Mouse (Mus musculus) heart, embryonic 14.5 days (tissue): ENCODE results near the gene Ramp2. TPM values are rescaled to one million over a fixed set of nuclear protein-coding genes. Genes with fewer than 3 reads are reported as not detected.
A peak's percentile ranks its signal among the peaks of the same experiment; 100 is the strongest.

Source experiments
- ATAC-seq: fragments of 200-750 bp; cut with Nextera tagmentation; 2 replicates; pipeline ENCODE4 v1.8.0; 2017; ENCODE audit warnings: low read depth, moderate TSS enrichment; ENCODE audit not compliant: insufficient number of reproducible peaks, insufficient read depth, low FRiP score
- H3K27ac ChIP-seq, 2 experiments: fragments of 200-500 bp in 1 of 2; fragments of 300-500 bp in 1 of 2; sonication (generic) in 1 of 2; replicated peaks in 1 of 2; 2 replicates each; pipeline ENCODE4 v1.5.1; 2012 to 2014; ENCODE audit warnings: low read depth in 2 of 2, low read length in 2 of 2, control low read depth in 1 of 2, mild to moderate bottlenecking in 1 of 2, mixed read lengths in 1 of 2; ENCODE audit not compliant: control insufficient read depth in 1 of 2, insufficient read depth in 1 of 2
- H3K27me3 ChIP-seq: fragments of 300-500 bp; sonication (generic); 2 replicates; pipeline ENCODE4 v1.6.1; 2014; ENCODE audit warnings: mild to moderate bottlenecking, low read length, control low read depth; ENCODE audit not compliant: control insufficient read depth, insufficient read depth
- H3K36me3 ChIP-seq: fragments of 300-500 bp; sonication (generic); 2 replicates; pipeline ENCODE4 v1.6.1; 2014; ENCODE audit warnings: mild to moderate bottlenecking, control low read depth, low read length, mixed read lengths; ENCODE audit not compliant: control insufficient read depth, insufficient read depth
- H3K4me1 ChIP-seq, 2 experiments: fragments of 200-500 bp in 1 of 2; fragments of 300-500 bp in 1 of 2; sonication (generic) in 1 of 2; 2 replicates each; pipeline ENCODE4 v1.6.1; 2012 to 2014; ENCODE audit warnings: low read length in 2 of 2, control low read depth in 1 of 2, mixed read lengths in 1 of 2; ENCODE audit not compliant: control insufficient read depth in 2 of 2, insufficient read depth in 2 of 2
- H3K4me2 ChIP-seq: fragments of 300-500 bp; sonication (generic); 2 replicates; pipeline ENCODE4 v1.6.1; 2014; ENCODE audit warnings: mild to moderate bottlenecking, low read length
- H3K4me3 ChIP-seq, 2 experiments: fragments of 200-500 bp in 1 of 2; fragments of 300-500 bp in 1 of 2; sonication (generic) in 1 of 2; 2 replicates each; pipeline ENCODE4 v1.5.1; 2012 to 2014; ENCODE audit warnings: low read length in 2 of 2, mild to moderate bottlenecking in 2 of 2, control low read depth in 1 of 2, low read depth in 1 of 2, moderate library complexity in 1 of 2; ENCODE audit not compliant: control insufficient read depth in 1 of 2, insufficient read depth in 1 of 2
- H3K9ac ChIP-seq: fragments of 300-500 bp; sonication (generic); 2 replicates; pipeline ENCODE4 v1.6.1; 2014; ENCODE audit warnings: mild to moderate bottlenecking, low read length
- H3K9me3 ChIP-seq: fragments of 300-500 bp; sonication (generic); 2 replicates; pipeline ENCODE4 v1.6.1; 2016; ENCODE audit warnings: low read length, control low read depth; ENCODE audit not compliant: control insufficient read depth
- WGBS: fragments of 180-500 bp; shearing (Covaris S2); extraction: QIAGEN DNeasy Blood & Tissue Kit; methylation state at CpG from one replicate; pipeline ENCODE4 v1.1.7; 2014; 5-methylcytosine and 5-hydroxymethylcytosine counted together
- polyA plus RNA-seq: library from polyadenylated mRNA; unstranded; fragments of >200 nt; fragmentation: Nextera tagmentation; extraction: Ambion mirVana; gene quantifications from 2 replicates; pipeline ENCODE4 v1.2.1, GENCODE M21; 2014

The Ramp2 gene
- polyA plus RNA-seq, result 272 and 281 TPM in 2 replicates

DNA sequence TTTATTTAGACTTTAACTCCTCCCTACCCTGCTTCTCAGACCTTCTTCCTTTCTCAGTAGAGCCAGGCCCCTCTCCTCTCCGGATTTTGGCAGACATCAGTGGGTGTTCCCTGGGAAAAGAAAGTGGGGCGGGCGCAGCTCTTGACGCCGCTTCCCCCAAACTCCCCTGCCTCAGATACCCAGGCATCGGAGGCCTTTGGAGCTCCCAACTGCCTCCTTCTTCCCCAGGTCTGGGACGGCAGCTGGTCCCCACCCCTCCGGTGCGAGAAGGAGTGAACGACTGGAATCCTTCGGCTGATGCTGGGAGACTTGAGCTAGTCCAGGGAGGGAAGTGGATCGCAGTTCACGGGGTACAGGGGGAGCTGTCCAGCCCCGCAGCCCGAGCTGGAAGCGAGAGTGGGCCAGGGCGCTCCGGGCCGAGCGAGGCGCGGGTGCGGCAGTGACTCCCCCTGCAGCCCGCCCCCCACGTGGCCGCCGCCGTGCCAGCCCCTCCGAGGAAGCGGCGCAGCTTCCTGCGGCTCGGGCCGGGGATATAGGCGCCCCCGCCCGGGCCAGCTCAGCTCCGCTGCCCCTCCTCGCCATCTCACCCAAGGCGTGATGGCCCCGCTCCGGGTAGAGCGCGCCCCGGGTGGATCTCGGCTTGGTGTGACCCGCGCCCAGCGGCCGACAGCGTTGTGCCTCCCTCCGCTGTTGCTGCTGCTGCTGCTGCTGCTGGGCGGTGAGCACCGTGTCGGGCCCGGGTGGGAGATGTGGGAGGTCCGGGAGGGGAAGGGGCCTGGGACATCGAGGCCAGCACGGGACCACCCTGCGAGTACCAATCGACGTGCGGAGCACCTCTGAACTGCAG is at the start of gene Ramp2:
Ramp2 (plus strand) TSS at position 174 of the 847 bp plus-strand sequence.
- H3K36me3 ChIP-seq, result 0 out of 2 replicates have a peak, but pooled peaks cover 5% of the 10 kb centered on the region
- H3K9ac ChIP-seq, result peak within 1 kb of the TSS; percentile 87
- peak within 1 kb of the TSS; percentile 78 for H3K4me2 ChIP-seq
- peak within 1 kb of the TSS; percentile 90 to 92 for H3K27ac ChIP-seq
- H3K9me3 ChIP-seq, result no peaks in the 10 kb centered on the region
- peak within 1 kb of the TSS; percentile 60 to 82 for H3K4me3 ChIP-seq
- ATAC-seq, result peak; percentile 63
- H3K4me1 ChIP-seq, result peaks cover 0 to 14% of the 10 kb centered on the region in 2 experiments; a peak in 2 of 4 replicates
- peaks cover 29% of the 10 kb centered on the region for H3K27me3 ChIP-seq
- WGBS, result 1% methylated on average over 61 of the region's 63 CpGs

GRCm38 (mm10) chr11:101196175-101196574 is 49.7 kb upstream of the Ramp2 start:
- no peak overlapping the region for H3K4me3 ChIP-seq
- peaks cover 65% of the 10 kb centered on the region for H3K36me3 ChIP-seq
- H3K27ac ChIP-seq, result no peak overlapping the region
- H3K27me3 ChIP-seq, result no peaks in the 10 kb centered on the region
- H3K4me2 ChIP-seq, result no peak overlapping the region
- H3K4me1 ChIP-seq, result peaks cover 15 to 27% of the 10 kb centered on the region in 2 experiments
- H3K9me3 ChIP-seq, result no peaks in the 10 kb centered on the region
- no peak for ATAC-seq
- no peak overlapping the region for H3K9ac ChIP-seq
- WGBS, result 84% methylated on average over 8 of the region's 8 CpGs

- Histone ChIP-seq H3K4me3 (no peak overlapping the region), H3K4me1 (peaks cover 0 to 5% of the 10 kb centered on the region in 2 experiments; a peak in 1 of 4 replicates), H3K27ac (no peak overlapping the region), H3K36me3 (peaks cover 79% of the 10 kb centered on the region), H3K4me2 (no peak overlapping the region), H3K27me3 (no peaks in the 10 kb centered on the region), H3K9ac (no peak overlapping the region), H3K9me3 (no peaks in the 10 kb centered on the region)
- 86% methylated on average over 3 of the region's 3 CpGs for WGBS
- ATAC-seq, result no peak
Measured at GRCm38 (mm10) chr11:101199555-101199954, 46.3 kb upstream of the Ramp2 start.

- H3K4me2 ChIP-seq, result no peak overlapping the region
- no peak overlapping the region for H3K27ac ChIP-seq
- 23% methylated on average over 7 of the region's 7 CpGs for WGBS
- no peak overlapping the region for H3K4me3 ChIP-seq
- H3K9ac ChIP-seq, result no peak overlapping the region
- H3K4me1 ChIP-seq, result no peaks in the 10 kb centered on the region
- peaks cover 83% of the 10 kb centered on the region for H3K36me3 ChIP-seq
- H3K27me3 ChIP-seq, result no peaks in the 10 kb centered on the region
- ATAC-seq, result no peak
- no peaks in the 10 kb centered on the region for H3K9me3 ChIP-seq
Measured at GRCm38 (mm10) chr11:101200986-101201385, 44.8 kb upstream of the Ramp2 start.

- Histone ChIP-seq H3K9ac (no peak overlapping the region), H3K36me3 (peaks cover 81% of the 10 kb centered on the region), H3K9me3 (no peaks in the 10 kb centered on the region), H3K27ac (no peak overlapping the region), H3K27me3 (no peaks in the 10 kb centered on the region), H3K4me1 (no peaks in the 10 kb centered on the region), H3K4me2 (no peak overlapping the region), H3K4me3 (no peak overlapping the region)
- 36% methylated on average over 3 of the region's 3 CpGs for WGBS
- no peak for ATAC-seq
Measured at GRCm38 (mm10) chr11:101211970-101212369, 33.9 kb upstream of the Ramp2 start.

GRCm38 (mm10) chr11:101216936-101217335 is 28.9 kb upstream of the Ramp2 start:
- H3K36me3 ChIP-seq, result peaks cover 58% of the 10 kb centered on the region
- no peak for ATAC-seq
- 90% methylated on average over 5 of the region's 5 CpGs for WGBS

DNA sequence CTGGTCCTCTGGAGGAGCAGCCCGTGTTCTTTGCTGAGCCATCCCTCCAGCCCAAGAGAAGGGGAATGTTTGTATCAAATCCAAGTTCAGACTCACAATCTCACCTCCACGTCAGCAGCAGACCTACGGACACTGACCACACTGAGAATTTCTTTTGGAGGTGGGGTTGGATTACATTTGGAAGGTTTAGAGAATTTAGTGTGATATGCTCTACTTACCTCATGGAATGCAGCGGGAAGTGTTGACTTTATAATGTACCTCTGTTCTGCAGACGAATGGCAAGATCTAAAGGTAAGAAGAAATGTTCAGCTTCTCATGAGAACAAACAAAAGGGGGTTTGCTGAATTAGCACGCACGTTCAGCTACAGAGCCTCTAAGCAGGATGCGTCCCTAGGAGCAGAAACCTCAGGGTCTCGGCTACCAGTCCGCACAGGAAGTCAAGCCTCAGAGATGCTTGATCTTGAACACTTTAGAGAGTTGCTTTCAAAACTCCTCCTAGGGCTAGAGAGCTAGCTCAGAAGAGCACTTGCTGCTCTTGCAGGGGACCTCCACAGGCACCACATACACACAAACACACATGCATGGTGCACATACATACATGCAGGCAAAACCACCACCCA is 27.3 kb upstream of the Ramp2 start:
- H3K9me3 ChIP-seq, result no peaks in the 10 kb centered on the region
- no peaks in the 10 kb centered on the region for H3K27me3 ChIP-seq
- no peak overlapping the region for H3K9ac ChIP-seq
- no peaks in the 10 kb centered on the region for H3K4me1 ChIP-seq
- no peak overlapping the region for H3K4me2 ChIP-seq
- no peak overlapping the region for H3K27ac ChIP-seq
- no peak for ATAC-seq
- H3K4me3 ChIP-seq, result no peak overlapping the region
- peaks cover 50% of the 10 kb centered on the region for H3K36me3 ChIP-seq
- WGBS, result 76% methylated on average over 10 of the region's 10 CpGs

More at GRCm38 (mm10) chr11:101216936-101217335, 28.9 kb upstream of the Ramp2 start:
- Histone ChIP-seq H3K4me1 (no peaks in the 10 kb centered on the region), H3K4me2 (no peak overlapping the region), H3K27ac (no peak overlapping the region), H3K9ac (no peak overlapping the region), H3K4me3 (no peak overlapping the region), H3K9me3 (no peaks in the 10 kb centered on the region), H3K27me3 (no peaks in the 10 kb centered on the region)
